Mouse (Mus musculus): ENCODE results near the gene Krtap4-13.
A peak's percentile ranks its signal among the peaks of the same experiment; 100 is the strongest.
"Not testable (repeated sequence)": the region's sequence is repeated elsewhere in the genome, so short reads cannot be mapped to it uniquely, and the experiment has no call there.

Krtap4-13 gene

GRCm38 (mm10) chr11:99809792-99810191 lies at the start of gene Krtap4-13:
Gene Krtap4-13, minus strand, starts transcription at chr11:99809892.
- not testable (repeated sequence) for DNase-seq

- DNase-seq, result no peak
Observed at GRCm38 (mm10) chr11:99858761-99859160, 49.1 kb upstream of the Krtap4-13 start.

- DNase-seq, result no peak
Observed at GRCm38 (mm10) chr11:99857617-99858016, 47.9 kb upstream of the Krtap4-13 start, which contains the start of gene Gm11568. Gene Gm11568, plus strand, starts transcription at chr11:99857917.

- DNase-seq, result peak in 1 of 2 experiments; percentile 19
Observed at GRCm38 (mm10) chr11:99854121-99854520, 44.4 kb upstream of the Krtap4-13 start.

- no peak for DNase-seq
Observed at GRCm38 (mm10) chr11:99851508-99851907, 41.8 kb upstream of the Krtap4-13 start, which contains the start of gene Krtap4-16. Gene Krtap4-16, minus strand, starts transcription at chr11:99851608.

GRCm38 (mm10) chr11:99846746-99847145 lies 37.1 kb upstream of the Krtap4-13 start:
- no peak for DNase-seq

GRCm38 (mm10) chr11:99842185-99842584 lies 32.5 kb upstream of the Krtap4-13 start:
- no peak for DNase-seq

GRCm38 (mm10) chr11:99837966-99838365 lies 28.3 kb upstream of the Krtap4-13 start, which contains the start of gene 2300003K06Rik:
Gene 2300003K06Rik, minus strand, starts transcription at chr11:99838066.
- no peak for DNase-seq

- not testable (repeated sequence) for DNase-seq
Observed at GRCm38 (mm10) chr11:99815566-99815965, 5.9 kb upstream of the Krtap4-13 start, which contains the start of gene Gm11564. Gene Gm11564, minus strand, starts transcription at chr11:99815666.

- not testable (repeated sequence) for DNase-seq
Observed at GRCm38 (mm10) chr11:99804346-99804745, 5.3 kb downstream of the Krtap4-13 start, which contains the start of gene Gm11554. Gene Gm11554, minus strand, starts transcription at chr11:99804446.

- DNase-seq, result not testable (repeated sequence)
Observed at GRCm38 (mm10) chr11:99798832-99799231, 10.9 kb downstream of the Krtap4-13 start, which contains the start of gene Gm11569. Gene Gm11569, minus strand, starts transcription at chr11:99798932.

GRCm38 (mm10) chr11:99793367-99793766 lies 16.3 kb downstream of the Krtap4-13 start, which contains the start of gene Gm11596:
Gene Gm11596, minus strand, starts transcription at chr11:99793467.
- DNase-seq, result no peak

GRCm38 (mm10) chr11:99784900-99785299 lies 24.8 kb downstream of the Krtap4-13 start, which contains the start of gene Krtap4-9:
Gene Krtap4-9, plus strand, starts transcription at chr11:99785200.
- not testable (repeated sequence) for DNase-seq

- no peak for DNase-seq
Observed at GRCm38 (mm10) chr11:99780604-99781003, 29.1 kb downstream of the Krtap4-13 start, which contains the start of gene Krtap4-8. Gene Krtap4-8, minus strand, starts transcription at chr11:99780704.

- no peak for DNase-seq
Observed at GRCm38 (mm10) chr11:99778401-99778800, 31.3 kb downstream of the Krtap4-13 start.

GRCm38 (mm10) chr11:99772813-99773212 lies 36.9 kb downstream of the Krtap4-13 start, which contains the start of gene Gm11595:
Gene Gm11595, minus strand, starts transcription at chr11:99772913.
- DNase-seq, result not testable (repeated sequence)

- no peak for DNase-seq
Observed at GRCm38 (mm10) chr11:99768410-99768809, 41.3 kb downstream of the Krtap4-13 start.

Data from lung, postnatal 4 days (tissue).